Mouse (Mus musculus) ES-Bruce4 (cell line): ENCODE data around the gene 4930449I24Rik. TPM values are rescaled to one million over a fixed set of nuclear protein-coding genes. Genes with fewer than 3 reads are reported as not detected.

ENCODE experiments used
- polyA plus RNA-seq: library from polyadenylated mRNA; stranded (reverse); fragments of >200 nt; gene quantifications from 2 replicates; pipeline ENCODE4 v1.2.4, GENCODE M21; 2011; ENCODE audit warnings: low read depth; ENCODE audit not compliant: missing spikeins, insufficient read depth, insufficient read length

The 4930449I24Rik gene
- polyA plus RNA-seq, 1 experiment, result not detected

Other genes with a start within 250 kb of the 4930449I24Rik start
- gene Wasf3, start 117.4 kb upstream of the 4930449I24Rik start, polyA plus RNA-seq, result 32.3 and 33.1 TPM in 2 replicates
- not detected in 2 replicates for gene Gm6408, start 20.4 kb upstream of the 4930449I24Rik start, polyA plus RNA-seq
- not detected in 2 replicates for gene Gm6370, start 11.0 kb upstream of the 4930449I24Rik start, polyA plus RNA-seq
- not detected in 2 replicates for gene Gm3402, start 11.7 kb downstream of the 4930449I24Rik start, polyA plus RNA-seq
- gene Gm3404, start 23.4 kb downstream of the 4930449I24Rik start, polyA plus RNA-seq, result not detected in 2 replicates
- gene Gm3409, start 35.2 kb downstream of the 4930449I24Rik start, polyA plus RNA-seq, result not detected in 2 replicates
- not detected in 2 replicates for gene Gm3415, start 53.7 kb downstream of the 4930449I24Rik start, polyA plus RNA-seq
- gene Gpr12, start 82.8 kb downstream of the 4930449I24Rik start, polyA plus RNA-seq, result not detected in 2 replicates